Mouse (Mus musculus) neural tube, embryonic 15.5 days (tissue): ENCODE data around the gene Gm5624. TPM values are rescaled to one million over a fixed set of nuclear protein-coding genes. Genes with fewer than 3 reads are reported as not detected.
"Not testable (repeated sequence)": the region's sequence is repeated elsewhere in the genome, so short reads cannot be mapped to it uniquely, and the experiment has no call there.

Experiments used
- ATAC-seq: fragments of 200-750 bp; cut with Nextera tagmentation; 2 replicates; pipeline ENCODE4 v1.8.0; 2017; ENCODE audit warnings: mild to moderate bottlenecking, moderate TSS enrichment, moderate library complexity; ENCODE audit not compliant: low FRiP score
- H3K27ac ChIP-seq: fragments of 300-500 bp; sonication (generic); replicated peaks from 2 replicates; pipeline ENCODE4 v1.5.1; 2015; ENCODE audit warnings: mild to moderate bottlenecking, inconsistent platforms
- H3K27me3 ChIP-seq: fragments of 300-500 bp; sonication (generic); replicated peaks from 2 replicates; pipeline ENCODE4 v1.6.1; 2015; ENCODE audit warnings: inconsistent platforms
- H3K36me3 ChIP-seq: fragments of 300-500 bp; sonication (generic); 2 replicates; pipeline ENCODE4 v1.6.1; 2015; ENCODE audit warnings: inconsistent platforms
- H3K4me1 ChIP-seq: fragments of 300-500 bp; sonication (generic); 2 replicates; pipeline ENCODE4 v1.6.1; 2015; ENCODE audit warnings: inconsistent platforms
- H3K4me2 ChIP-seq: fragments of 300-500 bp; sonication (generic); 2 replicates; pipeline ENCODE4 v1.6.1; 2015; ENCODE audit warnings: inconsistent platforms, mild to moderate bottlenecking, moderate library complexity
- H3K4me3 ChIP-seq: fragments of 300-500 bp; sonication (generic); replicated peaks from 2 replicates; pipeline ENCODE4 v1.5.1; 2015; ENCODE audit warnings: mild to moderate bottlenecking, inconsistent platforms
- H3K9ac ChIP-seq: fragments of 300-500 bp; sonication (generic); replicated peaks from 2 replicates; pipeline ENCODE4 v1.6.1; 2015; ENCODE audit warnings: mild to moderate bottlenecking, inconsistent platforms
- H3K9me3 ChIP-seq: fragments of 300-500 bp; sonication (generic); replicated peaks from 2 replicates; pipeline ENCODE4 v1.6.1; 2016; ENCODE audit warnings: inconsistent platforms
- WGBS: fragments of 180-500 bp; shearing (Covaris S2); methylation state at CpG from one replicate; pipeline ENCODE4 v1.1.7; 2015; ENCODE audit warnings: mixed read lengths; 5-methylcytosine and 5-hydroxymethylcytosine counted together
- polyA plus RNA-seq: library from polyadenylated mRNA; unstranded; fragments of >200 nt; fragmentation: Nextera tagmentation; extraction: Ambion mirVana; gene quantifications from 2 replicates; pipeline ENCODE4 v1.2.1, GENCODE M21; 2015

The Gm5624 gene
- not detected in 2 replicates for polyA plus RNA-seq

GRCm38 (mm10) chr14:44627737-44628136, at the start of gene Gm5624:
TSS of gene Gm5624 (minus strand) at chr14:44627938.
- H3K27me3 ChIP-seq, H3K4me3 ChIP-seq, H3K27ac ChIP-seq, H3K9ac ChIP-seq, H3K4me1 ChIP-seq, H3K9me3 ChIP-seq, ATAC-seq, H3K36me3 ChIP-seq, H3K4me2 ChIP-seq: not testable (repeated sequence)
- 87% methylated on average over 4 of the region's 4 CpGs for WGBS

GRCm38 (mm10) chr14:44591765-44592164, 36.0 kb downstream of the Gm5624 start:
- H3K9me3 ChIP-seq, H3K4me3 ChIP-seq, H3K4me2 ChIP-seq, ATAC-seq, H3K27me3 ChIP-seq, H3K4me1 ChIP-seq, H3K27ac ChIP-seq, H3K36me3 ChIP-seq, H3K9ac ChIP-seq: not testable (repeated sequence)
- 87% methylated on average over 2 of the region's 2 CpGs for WGBS

GRCm38 (mm10) chr14:44582853-44583252, 44.9 kb downstream of the Gm5624 start, which contains the start of gene Gm8247:
TSS of gene Gm8247 (plus strand) at chr14:44583153.
- H3K9me3 ChIP-seq, H3K4me1 ChIP-seq, H3K9ac ChIP-seq, H3K27me3 ChIP-seq, H3K4me3 ChIP-seq, ATAC-seq, H3K36me3 ChIP-seq, H3K4me2 ChIP-seq, H3K27ac ChIP-seq: not testable (repeated sequence)
- WGBS = 97% methylated on average over 4 of the region's 4 CpGs

- H3K9me3 ChIP-seq, H3K4me3 ChIP-seq, H3K9ac ChIP-seq, H3K27ac ChIP-seq, H3K4me1 ChIP-seq, H3K4me2 ChIP-seq, H3K27me3 ChIP-seq, H3K36me3 ChIP-seq, ATAC-seq: not testable (repeated sequence)
- 91% methylated on average over 4 of the region's 5 CpGs for WGBS
These were observed 79.8 kb downstream of the Gm5624 start for GRCm38 (mm10) chr14:44547961-44548360.

GRCm38 (mm10) chr14:44517976-44518375, 109.8 kb downstream of the Gm5624 start, which contains the start of gene Gm17093:
TSS of gene Gm17093 (plus strand) at chr14:44518276.
- H3K27ac ChIP-seq, H3K9ac ChIP-seq, H3K36me3 ChIP-seq, H3K4me3 ChIP-seq, H3K4me1 ChIP-seq, H3K4me2 ChIP-seq, H3K9me3 ChIP-seq, ATAC-seq, H3K27me3 ChIP-seq: not testable (repeated sequence)
- 90% methylated on average over 5 of the region's 5 CpGs for WGBS

Other genes starting within 250 kb of the Gm5624 start
- not detected in 2 replicates for gene Gm3371, start 217.2 kb downstream of the Gm5624 start, polyA plus RNA-seq
- gene Gm8232, start 194.3 kb downstream of the Gm5624 start, polyA plus RNA-seq = not detected in 2 replicates
- 0.18 TPM in 1 of 2 replicates, not detected in the other for gene BC061237, start 135.5 kb downstream of the Gm5624 start, polyA plus RNA-seq
- not detected in 2 replicates for gene Gm17093, start 109.7 kb downstream of the Gm5624 start, polyA plus RNA-seq
- not detected in 2 replicates for gene Gm8247, start 44.8 kb downstream of the Gm5624 start, polyA plus RNA-seq
- not detected in 2 replicates for gene Gm8257, start 78.5 kb upstream of the Gm5624 start, polyA plus RNA-seq
- not detected in 2 replicates for gene Gm8267, start 122.4 kb upstream of the Gm5624 start, polyA plus RNA-seq
- 0.73 and 0.83 TPM in 2 replicates for gene Ptgdr, start 231.4 kb upstream of the Gm5624 start, polyA plus RNA-seq